Comparison of ENCODE assay signal across 21 mouse cellular contexts in genomic region chr8:47695431-47696105, GRCm38 (mm10). TPM values are rescaled to one million over a fixed set of nuclear protein-coding genes. Genes with fewer than 3 reads are reported as not detected.
DNase-seq lines count a peak whose midpoint lies in the region; ATAC-seq lines count a peak whose summit lies in the region.
"Had no signal": no experiment of that assay in that cellular context is flagged by ENCODE, and none has a peak within 500 bp of the region (broad histone marks: within the 10 kb centered on the region; RNA-seq: fewer than 3 reads in every experiment).

No protein-coding gene starts in this region.

- ATAC-seq in frontal cortex, adult (ENCODE audit: low TSS enrichment): peak; percentile 87
- ATAC-seq: CD4-positive, CD25-positive, alpha-beta regulatory T cell, adult 4 months; forebrain, embryonic 16.5 days; Patski had no signal

- DNase-seq in frontal cortex, postnatal 10 days (ENCODE audit: low spot score in 2 of 2): no peak
- peak; percentile 53 for DNase-seq in layer of hippocampus, adult 9-11 months
- no peak for DNase-seq in layer of hippocampus, postnatal 14 days (ENCODE audit: low spot score in 2 of 2)
- DNase-seq in left cerebral cortex, postnatal 25 days (ENCODE audit: low spot score in 2 of 2): peak; percentile 42 to 93
- DNase-seq in right cerebral cortex, postnatal 36 days (ENCODE audit: low spot score in 2 of 2): peak; percentile 53 to 68
- DNase-seq in urinary bladder, adult 2 months (ENCODE audit: low spot score): no peak
- DNase-seq in spleen, postnatal 10 days (ENCODE audit: low spot score in 2 of 2): no peak
- DNase-seq: adrenal gland, adult 8-10 months; cerebellum, adult 9-11 months; gastrocnemius, postnatal 25 days; kidney, adult 18-20 months; kidney, postnatal 36 days; lung, adult 18-20 months; lung, postnatal 14 days; midbrain, embryonic 14.5 days; spleen, adult 18-20 months; thymus, adult 2 months had no signal

- intact Hi-C loops in left cerebral cortex, postnatal 25 days (cut with DNase I): no loop called here

RNA-seq across cellular contexts. Expression of gene Cdkn2aip, which starts 18.2 kb away (rescaled TPM):
- total RNA-seq in layer of hippocampus, postnatal 14 days (2021): 10 to 100 TPM; 12.8 to 13.6 TPM
- 10 to 100 TPM; 16.8 to 17.4 TPM for total RNA-seq in left cerebral cortex, postnatal 25 days (2021)
- 11.3 and 14.2 TPM in 2 replicates for polyA plus RNA-seq in urinary bladder, adult 2 months (2012; rRNA removed)

RNA-seq across cellular contexts. Expression of gene Ing2, which starts 20.2 kb away (rescaled TPM):
- total RNA-seq in layer of hippocampus, postnatal 14 days (2021): 10 to 100 TPM; 27.9 to 33.5 TPM
- total RNA-seq in left cerebral cortex, postnatal 25 days (2021): 10 to 100 TPM; 48.9 to 52.6 TPM
- 25.1 and 29.0 TPM in 2 replicates for polyA plus RNA-seq in urinary bladder, adult 2 months (2012; rRNA removed)

Comparison
In these comparisons a context has a peak if more than half of its experiments do, and no peak if none do; other contexts are left out.
1. DNase-seq: peak in layer of hippocampus, adult 9-11 months (single experiment), left cerebral cortex, postnatal 25 days (2 of 2) and right cerebral cortex, postnatal 36 days (2 of 2); none in frontal cortex, postnatal 10 days (0 of 2), layer of hippocampus, postnatal 14 days (0 of 2), urinary bladder, adult 2 months (single experiment) and spleen, postnatal 10 days (0 of 2).